Comparison of ENCODE assay signal across 8 mouse cellular contexts in the genomic region with DNA sequence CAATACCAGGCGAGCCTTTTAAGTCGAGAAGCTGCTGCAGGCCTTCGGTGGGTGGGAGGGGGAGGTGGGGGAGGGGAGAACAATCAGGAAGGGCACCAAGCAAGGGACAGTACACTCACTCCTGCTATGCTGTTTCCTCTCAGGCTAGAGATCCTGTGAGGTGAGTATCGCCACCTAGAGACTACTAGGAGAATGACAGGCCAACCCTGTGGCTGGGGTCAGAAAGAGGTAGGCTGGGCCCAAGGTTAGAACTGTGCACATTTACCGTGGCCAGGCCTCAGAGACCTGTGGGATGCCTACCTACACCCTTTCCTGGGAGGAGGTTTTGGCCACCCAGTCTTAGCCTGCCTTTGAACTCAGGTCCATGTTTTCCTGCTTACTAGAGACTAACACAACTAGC.
DNase-seq lines count a peak whose midpoint lies in the region; ATAC-seq lines count a peak whose summit lies in the region.
"Had no signal": no experiment of that assay in that cellular context is flagged by ENCODE, and none has a peak within 500 bp of the region (broad histone marks: within the 10 kb centered on the region; RNA-seq: fewer than 3 reads in every experiment).

No protein-coding gene starts in this region.

- no peaks in the 10 kb centered on the region for H3K4me1 ChIP-seq in intestine, embryonic 16.5 days (ENCODE audit: control insufficient read depth, insufficient read depth, low read length)

- H3K4me3 ChIP-seq in intestine, embryonic 16.5 days (ENCODE audit: low read length) = no peak overlapping the region
- H3K4me3 ChIP-seq: heart, embryonic 15.5 days had no signal

- peak; percentile 33; the same call in 1 of the 2 replicates for ATAC-seq in intestine, embryonic 16.5 days

- WGBS in intestine, embryonic 16.5 days = 14% methylated on average over 5 of the region's 5 CpGs

- H3K27me3 ChIP-seq in intestine, embryonic 16.5 days (replicated peaks; ENCODE audit: control insufficient read depth, insufficient read depth, low read length) = no peaks in the 10 kb centered on the region

- DNase-seq in 3T3-L1 (ENCODE audit: low read depth, low spot score) = peak; percentile 71
- peak; percentile 58 to 59 for DNase-seq in B cell, adult 2 months
- DNase-seq in embryo, embryonic 10 days (ENCODE audit: low spot score) = peak; percentile 78
- peak; percentile 72 for DNase-seq in lung, postnatal 10 days
- peak; percentile 30 for DNase-seq in yolk sac, embryonic 10.5 days (ENCODE audit: low spot score)
- DNase-seq in gastrocnemius, adult 8-10 months (ENCODE audit: low spot score in 2 of 2) = no peak

- H3K27ac ChIP-seq in intestine, embryonic 16.5 days (ENCODE audit: low read length) = no peak overlapping the region
- H3K27ac ChIP-seq: heart, embryonic 15.5 days had no signal

- no peak overlapping the region for H3K9ac ChIP-seq in intestine, embryonic 16.5 days (ENCODE audit: low read depth, low read length)
- H3K9ac ChIP-seq: heart, embryonic 15.5 days had no signal

- no peak overlapping the region for H3K4me2 ChIP-seq in intestine, embryonic 16.5 days (ENCODE audit: low read depth, low read length)
- H3K4me2 ChIP-seq: heart, embryonic 15.5 days had no signal

- no peaks in the 10 kb centered on the region for H3K9me3 ChIP-seq in intestine, embryonic 16.5 days (ENCODE audit: control insufficient read depth, low read length)
- H3K9me3 ChIP-seq: heart, embryonic 15.5 days had no signal

- H3K36me3 ChIP-seq in intestine, embryonic 16.5 days (ENCODE audit: control insufficient read depth, insufficient read depth, low read length) = no peaks in the 10 kb centered on the region; the same call in 1 of the 2 replicates

Comparison
In these comparisons a context has a peak if more than half of its experiments do, and no peak if none do; other contexts are left out.
1. DNase-seq: peak in 3T3-L1 (single experiment), B cell, adult 2 months (2 of 2), embryo, embryonic 10 days (single experiment), lung, postnatal 10 days (single experiment) and yolk sac, embryonic 10.5 days (single experiment); none in gastrocnemius, adult 8-10 months (0 of 2).